Mouse (Mus musculus): ENCODE results near the gene Nectin3.

DNA sequence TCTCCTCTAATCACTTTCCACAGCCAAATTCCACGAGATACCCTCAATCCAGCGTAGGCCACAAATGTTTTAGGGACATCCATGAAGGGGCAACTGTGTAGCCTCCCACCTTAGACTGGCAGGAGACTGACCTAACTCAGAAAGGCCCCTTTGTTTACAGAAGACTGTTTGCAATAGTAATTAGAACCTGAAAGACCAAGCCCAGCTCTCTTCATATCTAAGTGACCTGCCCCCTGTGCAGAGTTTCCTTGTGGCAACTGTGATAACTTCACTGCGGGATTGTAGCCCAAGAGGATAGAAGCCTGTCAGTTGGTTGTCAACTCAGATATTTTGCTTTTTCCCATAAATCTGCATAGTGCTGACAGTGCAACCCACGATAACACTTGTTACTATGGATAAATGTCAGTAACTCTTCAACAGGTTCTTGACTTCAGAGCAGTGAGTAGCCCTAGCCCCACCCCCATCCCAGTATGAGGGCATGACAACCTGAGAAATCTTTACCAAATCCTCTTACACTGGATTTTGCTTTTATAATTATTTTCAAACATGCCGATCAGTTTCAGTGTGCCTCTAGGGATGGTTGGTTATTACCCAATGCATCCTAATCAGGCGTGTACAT is 108.8 kb downstream of the Nectin3 start:
- TF ChIP-seq POLR2A (IDR thresholded peaks at IDR 0.05; ENCODE audit: borderline replicate concordance, control insufficient read depth, low read depth, low read length) = no peak
- no peak for TF ChIP-seq CTCF (IDR thresholded peaks at IDR 0.05; ENCODE audit: control insufficient read depth, insufficient read depth, low read length)

Data from bone marrow, adult 2 months (tissue).